Comparison of ENCODE assay signal across 27 mouse cellular contexts in the genomic region with DNA sequence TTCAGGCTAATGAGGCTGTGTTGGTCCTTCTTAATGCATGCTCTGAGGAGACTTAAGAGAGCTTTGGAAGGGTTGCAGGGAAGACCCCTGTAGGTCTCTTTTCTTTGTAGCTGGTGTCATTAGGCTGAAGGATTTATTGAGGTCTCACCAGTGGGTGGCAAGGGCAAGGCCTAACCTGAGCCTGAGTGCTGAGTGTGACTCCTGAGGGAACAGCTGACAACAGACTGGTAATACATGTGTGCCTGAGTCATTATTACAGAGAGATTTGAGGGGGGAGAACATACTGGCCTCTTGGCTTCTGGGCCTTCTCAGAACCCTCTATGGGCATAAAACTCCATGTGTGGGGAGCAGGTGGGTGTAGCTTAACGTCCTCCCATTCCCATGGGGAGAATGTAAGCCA. TPM values are rescaled to one million over a fixed set of nuclear protein-coding genes. Genes with fewer than 3 reads are reported as not detected.
A peak's percentile ranks its signal among the peaks of the same experiment; 100 is the strongest.
DNase-seq lines count a peak whose midpoint lies in the region; ATAC-seq and TF ChIP-seq lines count a peak whose summit lies in the region.
"Had no signal": no experiment of that assay in that cellular context is flagged by ENCODE, and none has a peak within 500 bp of the region (broad histone marks: within the 10 kb centered on the region; RNA-seq: fewer than 3 reads in every experiment).

No protein-coding gene starts in this region.

- no peak overlapping the region for H3K4me2 ChIP-seq in embryonic facial prominence, embryonic 14.5 days (ENCODE audit: low read depth, low read length)
- H3K4me2 ChIP-seq: forebrain, embryonic 12.5 days; forebrain, embryonic 15.5 days; heart, embryonic 12.5 days; heart, embryonic 15.5 days; hindbrain, embryonic 14.5 days had no signal

- no peaks in the 10 kb centered on the region for H3K36me3 ChIP-seq in embryonic facial prominence, embryonic 14.5 days (ENCODE audit: control insufficient read depth, insufficient read depth, low read length)
- H3K36me3 ChIP-seq in embryonic facial prominence, embryonic 10.5 days (replicated peaks): no peaks in the 10 kb centered on the region
- H3K36me3 ChIP-seq in thymus, adult 2 months (ENCODE audit: control insufficient read depth, insufficient read depth, low read length): no peaks in the 10 kb centered on the region
- H3K36me3 ChIP-seq: forebrain, embryonic 12.5 days; forebrain, embryonic 15.5 days; G1E; heart, embryonic 12.5 days; heart, embryonic 15.5 days had no signal

- no peak for DNase-seq in embryonic facial prominence, embryonic 14.5 days (ENCODE audit: low spot score)
- no peak for DNase-seq in embryonic facial prominence, embryonic 10.5 days (ENCODE audit: low spot score)
- DNase-seq in thymus, adult 2 months: no peak
- DNase-seq in thymus, postnatal 10 days (ENCODE audit: low spot score in 2 of 2): no peak
- peak; percentile 38 for DNase-seq in mesoderm, embryonic 11.5 days (ENCODE audit: low read depth, low spot score)
- DNase-seq in liver: no peak
- DNase-seq in cerebellum, postnatal 25 days: no peak
- DNase-seq: adrenal gland, postnatal 10 days; cerebellum, adult 11 months; cerebellum, adult 2 months; cerebellum, adult 9-11 months; cerebellum, postnatal 36 days; embryo, embryonic 11 days; gastrocnemius, postnatal 25 days; heart, adult 18-20 months; heart, postnatal 10 days; heart, postnatal 36 days had no signal

- WGBS in embryonic facial prominence, embryonic 14.5 days: 21% methylated on average over 1 of the region's 1 CpGs
- 32% methylated on average over 1 of the region's 1 CpGs for WGBS in embryonic facial prominence, embryonic 10.5 days
- 91% methylated on average over 1 of the region's 1 CpGs for WGBS in thymus, adult 2 months

- no peak overlapping the region for H3K27ac ChIP-seq in embryonic facial prominence, embryonic 14.5 days (replicated peaks; ENCODE audit: low read depth, low read length)
- no peak overlapping the region for H3K27ac ChIP-seq in embryonic facial prominence, embryonic 10.5 days (replicated peaks)
- peak overlapping the region; percentile 99 for H3K27ac ChIP-seq in thymus, adult 2 months (ENCODE audit: control insufficient read depth, insufficient read depth, low read length)
- H3K27ac ChIP-seq: forebrain, embryonic 12.5 days; forebrain, embryonic 15.5 days; heart, embryonic 15.5 days; hindbrain, embryonic 14.5 days; hindbrain, postnatal 0 days had no signal

- no peaks in the 10 kb centered on the region for H3K9me3 ChIP-seq in embryonic facial prominence, embryonic 14.5 days (ENCODE audit: control insufficient read depth, low read length)
- no peaks in the 10 kb centered on the region for H3K9me3 ChIP-seq in embryonic facial prominence, embryonic 10.5 days
- H3K9me3 ChIP-seq: forebrain, embryonic 12.5 days; forebrain, embryonic 15.5 days; heart, embryonic 12.5 days; heart, embryonic 15.5 days had no signal

- no peak for TF ChIP-seq CTCF in thymus, adult 2 months (IDR thresholded peaks at IDR 0.05; ENCODE audit: borderline replicate concordance, control insufficient read depth, extremely low read depth, insufficient read depth, low read length, poor library complexity)

- peak; percentile 15; the same call in 1 of the 2 replicates for ATAC-seq in embryonic facial prominence, embryonic 14.5 days (ENCODE audit: low read depth)
- ATAC-seq: forebrain, embryonic 15.5 days; hindbrain, postnatal 0 days; Patski had no signal

- no peak overlapping the region for H3K9ac ChIP-seq in embryonic facial prominence, embryonic 14.5 days (ENCODE audit: low read depth, low read length)
- H3K9ac ChIP-seq: forebrain, embryonic 12.5 days; forebrain, embryonic 15.5 days; heart, embryonic 12.5 days; heart, embryonic 15.5 days; hindbrain, embryonic 14.5 days had no signal

- TF ChIP-seq POLR2A in thymus, adult 2 months (IDR thresholded peaks at IDR 0.05; ENCODE audit: control insufficient read depth, extremely low read depth, insufficient read depth, low read length, poor library complexity): no peak

- H3K4me3 ChIP-seq in embryonic facial prominence, embryonic 14.5 days (ENCODE audit: low read depth, low read length): no peak overlapping the region
- H3K4me3 ChIP-seq in embryonic facial prominence, embryonic 10.5 days: no peak overlapping the region
- no peak overlapping the region for H3K4me3 ChIP-seq in thymus, adult 2 months (ENCODE audit: control insufficient read depth, insufficient read depth, low read length)
- H3K4me3 ChIP-seq: erythroblast, embryonic 14.5 days; forebrain, embryonic 12.5 days; forebrain, embryonic 15.5 days; heart, embryonic 12.5 days; heart, embryonic 15.5 days had no signal

- H3K4me1 ChIP-seq in embryonic facial prominence, embryonic 14.5 days (ENCODE audit: control insufficient read depth, insufficient read depth, low read length): peaks cover 12% of the 10 kb centered on the region
- H3K4me1 ChIP-seq in embryonic facial prominence, embryonic 10.5 days: peaks cover 46% of the 10 kb centered on the region
- peaks cover 67% of the 10 kb centered on the region for H3K4me1 ChIP-seq in thymus, adult 2 months (replicated peaks; ENCODE audit: control insufficient read depth, insufficient read depth, low read length)

- H3K27me3 ChIP-seq in embryonic facial prominence, embryonic 14.5 days (replicated peaks; ENCODE audit: control insufficient read depth, insufficient read depth, low read length): no peaks in the 10 kb centered on the region
- no peaks in the 10 kb centered on the region for H3K27me3 ChIP-seq in embryonic facial prominence, embryonic 10.5 days (replicated peaks; ENCODE audit: low read depth, poor library complexity, severe bottlenecking)
- no peaks in the 10 kb centered on the region for H3K27me3 ChIP-seq in thymus, adult 2 months (ENCODE audit: control insufficient read depth, insufficient read depth, low read length)
- H3K27me3 ChIP-seq: CH12.LX; forebrain, embryonic 12.5 days; forebrain, embryonic 15.5 days; heart, embryonic 12.5 days; heart, embryonic 15.5 days; Patski had no signal

RNA-seq across cellular contexts. Expression of a gene that starts 8.0 kb away (rescaled TPM):
- 5.1 and 5.8 TPM in 2 replicates for polyA plus RNA-seq in embryonic facial prominence, embryonic 14.5 days (2014; fragmentation: Nextera tagmentation; extraction: Ambion mirVana)
- 4.9 TPM in 2 replicates for polyA plus RNA-seq in embryonic facial prominence, embryonic 10.5 days (2016; fragmentation: Nextera tagmentation; extraction: Ambion mirVana)
- 24.1 and 24.6 TPM in 2 replicates for polyA plus RNA-seq in thymus, adult 2 months (2012; rRNA removed)
- polyA plus RNA-seq: G1E had no signal
